Mouse (Mus musculus): Measurements from ENCODE around the gene Rap1gap2. TPM values are rescaled to one million over a fixed set of nuclear protein-coding genes. Genes with fewer than 3 reads are reported as not detected.

The Rap1gap2 gene
- polyA plus RNA-seq (2017; shearing (Covaris generic)) = 3.4 TPM

DNA sequence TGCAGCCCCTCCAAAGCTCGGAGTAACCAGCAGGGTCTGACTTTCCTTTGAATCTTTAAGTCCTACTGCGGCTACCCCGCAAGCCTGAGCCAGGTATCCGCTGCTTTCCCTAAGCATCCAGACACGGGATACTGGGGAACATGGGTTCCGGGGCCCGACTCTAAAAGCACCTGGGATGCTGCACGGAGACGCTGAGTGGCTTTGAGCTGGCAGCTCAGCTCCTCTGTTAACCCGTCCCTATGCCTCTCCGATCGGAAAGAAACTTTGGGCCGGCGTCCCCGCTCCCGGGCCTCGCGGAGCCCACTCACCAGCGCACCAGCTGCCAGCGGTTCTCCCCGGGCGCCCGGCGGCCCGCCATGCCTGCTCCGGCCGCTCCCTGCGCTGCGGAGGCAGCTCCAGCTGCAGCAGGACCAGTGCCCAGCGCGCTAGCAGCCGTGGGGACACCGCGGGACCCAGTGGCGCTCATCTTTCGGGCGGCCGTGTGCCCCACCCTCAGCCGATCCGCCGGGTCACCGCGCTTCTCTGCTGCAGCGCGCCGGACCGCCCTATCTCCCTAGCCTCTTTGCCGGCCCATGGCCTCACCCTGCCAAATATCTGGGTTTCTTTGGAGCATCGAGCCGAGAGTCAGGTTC lies at the start of gene Rap1gap2:
Gene Rap1gap2 (minus strand): TSS at position 371 of the 632 bp plus-strand sequence.

DNA sequence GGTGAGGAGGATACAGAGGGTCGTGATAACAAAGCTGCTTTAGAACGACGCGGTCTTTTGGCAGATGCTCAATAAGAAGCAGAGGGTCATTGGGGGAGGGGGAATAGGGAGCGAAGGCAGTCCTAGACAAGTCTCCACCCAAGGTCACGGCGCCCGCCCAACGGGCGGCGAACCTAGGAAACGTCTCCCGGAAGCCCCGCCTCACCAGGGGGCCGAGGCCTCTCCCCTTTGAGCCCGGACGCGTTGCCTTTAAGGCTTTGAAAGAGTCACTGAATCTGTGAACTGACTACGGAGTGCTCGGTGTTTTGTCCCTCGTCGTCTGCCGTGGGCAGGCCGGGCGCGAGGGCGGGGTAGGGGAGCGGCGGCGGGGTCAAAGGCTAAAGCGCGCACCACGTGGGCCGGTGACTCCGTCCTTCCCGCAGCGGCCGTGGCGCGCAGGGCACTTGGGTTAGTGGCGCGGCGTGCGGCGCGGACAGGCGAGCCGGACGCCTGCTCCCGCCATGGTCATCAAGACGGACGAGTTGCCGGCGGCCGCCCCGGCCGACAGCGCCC lies 38.5 kb upstream of the Rap1gap2 start, which contains the start of gene Cluh:
Gene Cluh (plus strand): TSS at position 401 of the 552 bp plus-strand sequence.

DNA sequence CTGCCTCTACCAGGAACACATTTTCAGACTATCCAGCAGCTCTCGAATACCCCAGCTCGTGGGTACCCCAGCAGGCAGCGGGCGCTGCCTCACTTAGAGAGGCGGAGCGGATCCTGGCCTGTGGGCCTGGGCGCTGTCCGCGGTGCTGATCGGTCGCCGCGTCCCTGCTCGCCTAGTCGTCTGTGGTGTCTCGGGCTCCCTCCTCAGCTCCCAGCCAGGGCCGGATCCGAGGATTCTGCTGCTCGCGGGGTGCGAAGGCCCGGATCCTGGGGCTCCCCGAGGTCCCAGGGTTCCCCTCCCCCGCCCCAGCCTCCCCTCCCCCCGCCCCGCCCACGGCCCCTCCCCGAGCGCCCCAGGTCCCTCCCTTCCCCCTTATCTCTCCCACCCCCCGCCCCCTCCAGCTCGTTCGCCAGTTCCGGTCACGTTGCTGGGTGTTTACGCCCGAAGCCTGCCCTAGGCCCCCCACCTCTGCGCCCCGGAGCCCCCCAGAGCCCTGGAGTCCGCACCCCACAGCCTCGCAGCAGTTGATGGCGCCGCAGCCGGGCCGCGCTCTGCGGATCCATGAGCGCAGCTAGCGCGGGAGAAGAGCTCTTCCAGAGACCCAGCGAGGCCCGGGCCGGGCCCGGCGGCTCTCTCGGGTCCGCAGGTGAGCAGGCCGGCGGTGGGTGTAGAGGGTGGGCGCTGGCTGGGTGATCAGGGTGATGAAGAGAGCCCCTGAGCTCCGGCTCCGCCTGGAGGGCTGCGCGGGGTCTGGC lies 8.7 kb upstream of the Rap1gap2 start, which contains the start of gene Ccdc92b:
Gene Ccdc92b (plus strand): TSS at position 405 of the 755 bp plus-strand sequence.

DNA sequence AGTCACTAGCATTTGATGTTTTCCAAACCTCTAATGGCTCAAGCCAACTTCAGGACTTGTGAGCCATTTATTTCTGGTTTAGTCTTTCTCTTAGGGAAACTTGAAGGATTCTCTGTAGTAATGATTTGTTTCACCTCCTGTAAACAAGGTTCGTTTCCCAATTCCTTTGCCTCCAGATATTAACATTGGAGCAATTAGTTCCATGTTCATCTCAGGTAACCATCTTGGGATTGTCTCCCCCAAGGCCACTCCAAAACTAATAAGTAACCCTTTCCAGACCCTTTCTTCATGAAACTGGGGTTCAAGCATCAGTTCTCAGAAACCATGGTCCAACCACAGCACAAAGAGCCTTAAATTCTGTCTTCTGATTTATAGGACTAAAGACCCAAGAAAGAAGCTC lies 248.9 kb downstream of the Rap1gap2 start, which contains the start of gene Olfr412:
Gene Olfr412 (plus strand): TSS at position 301 of the 400 bp plus-strand sequence.

DNA sequence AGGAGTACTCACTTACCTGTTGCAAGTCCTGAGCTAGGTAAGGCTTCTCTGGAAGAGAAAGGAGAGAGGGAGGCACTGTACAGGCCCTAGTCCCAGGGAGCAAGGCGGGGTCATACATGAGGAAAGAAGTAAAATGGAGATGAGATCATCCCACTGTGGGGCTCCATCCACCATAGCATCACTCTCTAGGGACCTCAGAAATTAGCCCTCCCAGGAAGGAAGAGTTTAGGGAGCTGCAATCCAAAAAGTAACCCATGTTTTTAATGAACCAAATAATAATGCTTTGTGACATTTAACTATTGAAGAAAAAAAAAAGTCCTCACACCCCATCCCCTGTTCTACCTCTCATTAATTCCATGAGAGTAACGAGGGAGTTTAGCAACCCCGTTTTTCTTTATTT lies 258.2 kb downstream of the Rap1gap2 start, which contains the start of gene Olfr411:
Gene Olfr411 (minus strand): TSS at position 101 of the 400 bp plus-strand sequence.

DNA sequence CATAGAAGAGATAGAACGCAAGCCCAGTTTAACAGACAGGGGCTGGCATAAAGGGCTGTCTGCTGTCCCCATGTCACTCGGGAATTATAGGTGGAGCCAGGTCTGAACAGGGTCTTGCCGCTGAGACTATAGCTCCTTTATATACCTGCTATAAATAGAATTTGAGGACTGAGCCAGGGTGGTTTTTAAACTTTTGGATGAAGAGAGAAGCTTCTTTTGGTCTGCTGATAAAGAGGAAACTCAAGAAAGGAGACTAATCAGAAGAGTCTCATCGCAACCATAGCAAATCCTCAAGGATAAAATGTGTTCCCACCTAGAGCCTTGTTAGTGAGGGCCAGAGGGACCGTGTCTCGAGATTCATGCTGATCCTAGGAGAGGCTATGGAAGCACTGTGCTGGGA lies 272.8 kb downstream of the Rap1gap2 start, which contains the start of gene Olfr410:
Gene Olfr410 (minus strand): TSS at position 101 of the 400 bp plus-strand sequence.

Other genes with a start within 250 kb of the Rap1gap2 start
- gene Olfr412, start 248.8 kb downstream of the Rap1gap2 start, polyA plus RNA-seq (2017; shearing (Covaris generic)) = not detected
- gene Ccdc92b, start 8.7 kb upstream of the Rap1gap2 start, polyA plus RNA-seq (2017; shearing (Covaris generic)) = not detected
- gene Cluh, start 38.6 kb upstream of the Rap1gap2 start, polyA plus RNA-seq (2017; shearing (Covaris generic)) = 11.7 TPM
- 71.1 TPM for gene Pafah1b1, start 113.8 kb upstream of the Rap1gap2 start, polyA plus RNA-seq (2017; shearing (Covaris generic))
- gene Mettl16, start 159.9 kb upstream of the Rap1gap2 start, polyA plus RNA-seq (2017; shearing (Covaris generic)) = 48.2 TPM
- gene Mnt, start 220.0 kb upstream of the Rap1gap2 start, polyA plus RNA-seq (2017; shearing (Covaris generic)) = 6.1 TPM

Measured in inflammation-experienced regulatory T-cells, adult 16 weeks (primary cell).